Mouse (Mus musculus) gastrocnemius, postnatal 10 days (tissue): ENCODE measurements around the gene 4931422A03Rik. TPM values are rescaled to one million over a fixed set of nuclear protein-coding genes. Genes with fewer than 3 reads are reported as not detected.

Experiments
- DNase-seq: peaks from one replicate; pipeline ENCODE4 v3.0.0; 2021; ENCODE audit warnings: mixed read lengths
- total RNA-seq, 2 experiments: library from RNA; stranded (reverse); gene quantifications; 2 replicates each; pipeline ENCODE4 v1.2.3; 2021

The 4931422A03Rik gene
- total RNA-seq, 2 experiments from 2014 or later, result not detected

DNA sequence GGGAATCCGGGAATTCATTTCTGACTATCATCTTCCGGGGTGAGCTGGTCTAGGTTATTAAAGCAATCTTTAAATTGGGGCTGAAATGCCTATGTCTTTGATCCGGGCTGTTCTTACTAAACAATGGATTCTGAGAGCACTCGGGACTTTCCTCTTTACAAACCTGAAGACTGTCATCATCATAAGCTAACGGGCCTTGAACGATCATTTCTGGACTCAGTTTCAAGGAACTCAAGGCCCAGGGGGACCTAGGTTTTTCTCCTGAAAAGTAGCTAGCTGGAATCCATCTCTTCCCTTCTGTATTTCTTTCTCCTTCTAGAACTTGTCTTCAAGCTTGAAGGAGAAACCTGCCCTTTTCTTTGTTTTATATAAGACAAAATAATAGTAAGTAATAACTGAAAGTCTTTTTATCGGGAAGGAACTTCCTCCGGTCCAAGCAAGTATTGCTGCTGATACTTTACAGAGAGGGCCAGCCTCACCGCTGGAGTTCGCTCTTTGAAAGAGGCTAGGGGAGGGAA lies 59.2 kb downstream of the 4931422A03Rik start:
- no peak for DNase-seq

DNA sequence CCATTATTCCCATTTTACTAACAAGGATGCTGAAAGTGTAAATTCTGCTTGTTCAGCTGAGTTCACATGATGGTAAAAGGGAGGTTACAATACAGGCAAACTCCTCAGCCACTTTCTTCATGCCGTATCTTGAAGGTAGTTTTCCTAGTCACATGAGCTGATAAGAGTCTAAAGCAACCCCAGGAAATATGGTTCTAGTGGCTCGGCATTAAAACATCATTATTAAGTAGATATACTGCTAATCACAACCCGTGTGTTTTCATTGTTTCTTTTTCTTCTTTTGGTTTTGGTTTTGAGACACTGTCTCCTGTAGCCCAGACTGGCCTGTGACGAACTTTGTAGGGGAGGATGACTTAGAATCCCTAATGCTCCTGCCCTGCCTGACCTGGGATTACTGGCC lies 60.0 kb downstream of the 4931422A03Rik start:
- DNase-seq, result no peak

DNA sequence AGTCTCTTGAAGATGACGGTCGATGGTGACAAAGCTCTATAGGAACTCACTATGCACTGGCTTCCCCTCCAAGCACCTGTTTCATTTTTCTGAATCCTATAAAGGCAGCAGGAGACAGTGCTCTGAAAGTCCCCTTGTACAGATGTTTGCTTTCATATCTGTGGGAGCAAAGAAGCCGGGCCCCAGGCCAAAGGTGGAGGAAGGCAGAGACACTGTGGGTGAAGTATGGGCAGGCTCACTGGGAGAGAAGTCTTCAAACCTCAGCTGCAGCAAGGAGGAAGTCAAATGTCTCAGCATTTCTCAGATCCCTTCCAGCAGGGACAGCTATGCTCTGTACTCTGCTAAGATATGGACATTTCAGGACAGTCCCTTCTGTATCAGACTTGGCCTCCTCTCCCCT lies 62.8 kb downstream of the 4931422A03Rik start:
- no peak for DNase-seq

DNA sequence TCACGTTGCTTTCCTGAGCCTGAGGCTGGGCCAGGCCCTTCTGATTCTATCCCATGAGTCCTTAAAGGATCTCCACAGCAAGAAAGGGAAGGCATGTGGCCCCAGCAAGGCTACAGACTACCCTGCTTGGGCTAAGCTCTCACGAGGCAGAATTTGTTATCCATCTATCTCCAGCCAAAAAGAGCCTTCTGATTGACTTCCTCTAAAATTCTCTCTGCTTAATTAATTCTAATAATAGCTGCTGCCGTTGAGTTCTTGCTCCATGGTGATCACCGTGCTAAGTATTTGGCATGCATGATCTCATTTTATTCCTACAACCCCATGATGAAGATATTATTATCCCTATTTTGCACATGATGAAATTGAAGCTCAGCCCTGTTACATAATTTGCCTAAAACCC lies 65.8 kb downstream of the 4931422A03Rik start:
- no peak for DNase-seq

DNA sequence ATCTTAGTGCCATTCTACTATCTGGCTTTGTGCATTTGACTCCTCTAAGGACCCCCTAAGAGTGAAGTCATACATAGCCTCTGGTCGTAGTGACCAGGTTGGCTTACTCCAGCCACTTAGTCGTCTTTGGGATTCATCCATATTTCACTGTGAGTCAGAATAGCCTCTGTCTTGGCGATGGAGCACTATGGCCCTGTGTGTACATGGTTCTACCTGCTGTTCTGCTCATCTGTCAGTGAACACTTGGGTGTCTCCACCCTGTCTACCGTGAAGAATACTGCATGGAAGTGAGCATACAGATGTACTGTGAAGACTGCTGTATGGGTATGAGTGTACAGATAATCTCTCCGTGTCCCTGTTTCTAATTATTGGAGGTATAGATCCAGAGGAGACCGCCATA lies 68.6 kb downstream of the 4931422A03Rik start:
- no peak for DNase-seq

DNA sequence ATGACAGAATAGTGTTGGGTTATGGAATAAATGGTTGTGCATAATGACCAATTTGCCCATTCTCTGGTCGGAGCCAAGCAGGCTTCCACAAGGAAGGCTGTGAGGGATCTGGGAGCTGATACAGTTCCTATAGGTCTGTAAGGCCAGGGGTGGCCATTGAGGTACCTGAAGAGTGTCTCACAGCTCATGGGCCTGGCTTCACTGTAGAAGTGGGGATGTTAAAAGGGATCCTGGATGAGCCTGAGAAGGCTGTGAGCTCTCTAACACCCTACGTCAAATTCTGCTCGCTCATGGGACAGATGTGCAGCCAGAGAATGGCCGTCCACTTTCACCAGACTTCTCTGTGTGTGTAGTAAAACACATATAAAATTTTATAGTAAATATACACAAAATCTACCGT lies 69.1 kb downstream of the 4931422A03Rik start:
- no peak for DNase-seq

DNA sequence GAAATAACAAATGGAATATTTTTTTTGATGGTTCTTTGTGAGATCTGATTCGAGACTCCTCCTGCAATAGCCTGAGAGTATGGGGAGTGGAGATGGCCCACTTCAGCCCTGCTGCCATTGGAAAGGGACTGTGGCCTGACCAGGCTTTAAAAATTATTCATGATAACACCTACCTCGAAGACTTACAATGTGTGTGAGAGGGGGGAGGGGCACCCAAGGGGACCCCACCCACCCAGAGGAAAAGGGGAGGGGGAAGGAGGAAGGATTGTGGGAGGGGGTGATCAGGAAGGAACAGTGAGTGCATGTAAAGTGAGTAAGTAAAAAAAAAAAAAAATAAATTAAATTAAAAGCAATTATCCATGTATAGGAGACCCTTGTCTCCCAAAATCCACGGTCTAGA lies 69.5 kb downstream of the 4931422A03Rik start:
- no peak for DNase-seq

DNA sequence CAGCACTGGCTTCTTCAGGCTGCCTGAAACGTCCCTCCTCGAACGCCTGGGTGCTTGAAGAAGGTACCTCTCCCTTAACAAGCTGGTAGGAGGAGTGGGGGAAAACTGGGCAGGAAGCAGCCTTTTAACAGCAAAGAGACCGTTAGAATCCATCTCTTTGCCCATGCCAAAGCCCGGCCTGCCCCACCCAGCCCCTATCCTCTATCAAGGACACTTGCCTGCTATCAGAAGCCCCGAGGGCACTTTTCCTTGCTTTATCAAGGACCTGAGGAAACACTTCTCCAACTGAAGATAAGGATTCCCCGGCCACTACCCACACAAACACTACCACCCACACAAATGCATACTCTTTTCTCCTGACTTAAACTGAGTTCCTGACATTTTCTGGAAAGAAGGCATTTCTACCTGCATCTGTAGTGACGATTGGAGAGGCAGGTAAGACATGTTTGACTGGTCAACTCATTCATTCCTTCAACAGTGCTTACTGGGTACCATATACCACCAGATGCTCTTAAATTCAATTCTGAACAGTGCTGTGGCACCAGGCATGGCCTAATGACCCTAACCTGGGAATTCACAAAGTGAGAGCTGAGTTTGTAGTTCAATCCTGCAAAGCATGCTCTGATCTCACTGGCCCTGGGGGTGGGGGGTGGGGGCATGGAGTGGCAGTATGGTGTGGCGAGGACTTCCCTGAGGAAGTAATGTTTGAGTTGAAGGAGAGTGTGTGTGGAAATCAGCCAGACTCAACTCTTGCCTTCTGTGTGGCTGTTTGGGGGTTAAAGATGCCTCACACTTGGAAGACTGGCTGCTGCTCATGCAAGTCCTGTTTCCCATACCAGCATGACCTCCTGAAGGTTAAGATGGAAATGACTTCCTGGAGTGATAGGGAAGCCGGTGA lies 70.3 kb downstream of the 4931422A03Rik start, which contains the start of gene Lmo2:
Lmo2 (plus strand) TSS at position 338 of the 898 bp plus-strand sequence.
- DNase-seq, result no peak

DNA sequence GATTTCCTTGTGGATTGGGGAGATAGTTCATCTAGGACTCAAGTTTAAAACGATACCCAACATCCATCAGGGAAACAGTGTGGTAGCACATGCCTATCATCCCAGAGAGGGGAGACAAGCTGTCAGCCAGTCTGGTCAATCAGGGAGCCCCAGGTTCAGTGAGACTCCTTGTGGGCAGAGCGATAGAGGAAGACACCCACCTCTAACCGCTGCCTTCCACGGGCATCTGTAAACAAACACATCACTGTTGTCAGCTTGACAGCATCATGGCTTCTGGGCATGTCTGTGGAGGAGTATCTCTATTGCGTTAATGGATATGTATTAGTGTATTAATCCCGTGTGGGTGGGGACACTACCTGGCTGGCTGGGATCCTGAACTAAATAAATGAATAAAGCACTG lies 71.3 kb downstream of the 4931422A03Rik start:
- no peak for DNase-seq

DNA sequence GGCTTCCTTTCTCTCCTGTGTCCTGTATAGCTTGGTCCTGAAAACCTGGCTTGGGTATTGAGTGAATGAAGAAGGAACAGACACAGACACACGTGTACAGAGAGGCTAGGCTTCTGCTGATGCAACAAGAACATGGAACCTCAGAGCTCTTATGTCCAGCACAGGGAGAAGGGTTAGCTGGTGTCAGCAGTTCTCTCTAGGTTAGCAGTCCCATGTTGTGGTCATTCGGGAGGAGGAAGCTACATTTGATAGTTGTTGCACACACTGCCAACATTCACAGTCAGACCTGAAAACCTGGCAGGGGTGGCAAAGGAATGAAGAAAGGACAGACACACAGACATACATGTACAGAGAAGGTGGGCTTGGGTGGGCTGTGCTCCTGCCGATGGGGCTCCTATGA lies 72.4 kb downstream of the 4931422A03Rik start:
- DNase-seq, result no peak

DNA sequence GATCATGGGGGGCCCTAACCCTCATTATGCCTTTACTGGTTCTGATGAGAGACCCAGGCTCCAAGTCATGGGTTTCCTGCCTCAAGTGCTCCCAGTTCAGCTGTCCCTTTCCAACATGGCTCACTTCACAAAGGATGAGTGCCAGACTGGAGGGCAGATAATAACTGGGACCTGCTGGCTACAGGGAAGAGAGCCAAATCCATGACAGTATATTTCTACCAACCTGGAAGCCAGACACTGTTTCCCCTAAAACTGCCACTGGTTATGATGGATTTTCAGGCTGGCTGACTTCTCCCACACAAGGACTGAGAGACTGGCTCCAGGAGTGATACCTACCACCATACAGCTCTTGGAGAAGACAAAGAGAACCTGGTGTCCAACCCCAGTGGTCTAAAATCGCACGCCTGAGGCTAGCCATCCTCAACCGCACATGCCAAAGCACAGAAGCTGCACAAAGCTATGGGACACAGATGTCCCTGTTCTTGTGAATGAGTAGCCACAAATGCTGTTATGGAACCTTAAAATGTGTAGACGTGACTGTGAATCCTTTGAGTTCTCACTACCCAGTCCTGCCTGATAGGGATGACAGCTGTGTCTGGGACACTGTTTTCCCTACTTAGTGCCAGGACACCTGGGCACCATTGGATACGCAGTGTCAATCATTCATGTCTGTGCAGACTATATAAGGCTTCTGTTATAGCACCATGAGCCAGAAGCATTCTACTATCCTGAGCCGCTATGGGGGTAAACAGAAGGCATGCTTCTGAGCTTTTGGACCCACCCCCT lies 74.9 kb downstream of the 4931422A03Rik start:
- DNase-seq, result no peak

DNA sequence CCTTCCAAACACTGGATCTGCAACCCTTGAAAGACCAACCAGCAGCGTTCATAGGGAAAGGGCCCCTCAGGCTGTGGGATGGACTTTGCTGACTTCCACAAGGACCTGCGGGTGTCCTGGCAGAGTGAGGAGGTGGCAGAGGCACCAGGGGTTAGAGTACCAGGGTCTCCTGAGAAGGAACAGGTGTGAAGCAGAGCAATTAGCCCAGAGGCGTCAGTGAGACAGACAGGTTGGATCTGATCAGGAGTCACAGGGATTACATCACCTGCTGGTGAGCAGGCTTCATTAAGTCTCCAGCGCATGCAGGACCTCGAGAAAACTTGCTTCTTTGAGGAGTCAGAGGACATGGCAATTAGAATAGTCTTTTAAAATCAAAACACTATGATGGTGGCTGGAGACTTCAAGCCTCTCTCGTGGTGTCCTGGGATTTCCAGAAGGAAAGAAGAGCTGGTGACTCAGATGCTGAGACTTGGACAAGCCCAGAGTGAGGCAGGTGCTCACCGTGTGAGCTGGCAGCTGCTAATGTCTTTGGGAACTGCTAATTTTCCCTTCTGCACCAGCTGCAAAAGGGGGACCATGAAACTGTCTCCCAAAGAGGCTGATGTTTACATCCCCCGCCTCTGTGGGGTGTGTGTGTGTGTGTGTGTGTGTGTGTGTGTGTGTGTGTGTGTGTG lies 80.0 kb downstream of the 4931422A03Rik start:
- no peak for DNase-seq

DNA sequence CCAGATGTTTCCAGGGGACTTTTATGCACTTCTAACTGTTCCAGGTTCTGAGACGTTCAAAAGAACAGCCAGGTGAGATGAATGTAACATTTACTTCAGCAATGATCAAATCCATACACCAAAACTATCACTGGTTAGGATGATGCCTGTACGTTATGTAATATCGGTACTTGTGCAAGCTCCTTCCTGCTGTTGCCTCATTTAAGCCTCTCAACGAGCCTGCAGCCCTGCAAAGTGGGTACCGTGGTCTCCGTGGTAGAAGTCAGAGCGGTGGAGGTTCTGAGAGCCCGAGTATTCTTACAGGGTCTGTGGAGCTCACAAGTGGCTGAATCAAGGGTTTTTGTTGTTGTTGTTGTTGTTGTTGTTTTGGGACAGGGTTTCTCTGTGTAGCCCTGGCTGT lies 81.3 kb downstream of the 4931422A03Rik start:
- no peak for DNase-seq

DNA sequence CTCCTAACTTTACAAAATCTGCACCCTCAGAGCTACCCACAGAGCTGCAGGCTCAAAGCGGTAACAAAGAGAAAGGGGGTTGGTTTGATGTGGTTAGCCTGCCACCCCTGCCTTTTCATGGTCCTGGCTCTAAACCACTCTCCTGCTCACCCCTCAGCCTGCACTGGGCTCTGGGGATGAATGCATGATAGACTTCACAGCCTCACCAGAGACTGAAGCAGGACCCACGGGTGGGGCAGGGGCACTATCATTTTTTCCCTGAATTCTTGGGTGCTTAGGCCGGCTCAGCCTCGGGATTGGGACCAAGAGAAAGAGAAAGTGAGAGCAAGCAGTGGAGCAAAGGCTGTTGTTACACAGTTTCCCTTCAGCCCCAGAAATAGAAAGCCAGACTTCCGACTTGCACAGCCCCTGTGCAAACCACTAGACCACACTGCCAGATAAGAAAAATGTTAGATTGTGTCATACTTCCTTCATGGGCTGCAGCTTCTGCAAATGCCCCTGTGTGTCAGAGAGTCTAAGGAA lies 82.5 kb downstream of the 4931422A03Rik start:
- no peak for DNase-seq

DNA sequence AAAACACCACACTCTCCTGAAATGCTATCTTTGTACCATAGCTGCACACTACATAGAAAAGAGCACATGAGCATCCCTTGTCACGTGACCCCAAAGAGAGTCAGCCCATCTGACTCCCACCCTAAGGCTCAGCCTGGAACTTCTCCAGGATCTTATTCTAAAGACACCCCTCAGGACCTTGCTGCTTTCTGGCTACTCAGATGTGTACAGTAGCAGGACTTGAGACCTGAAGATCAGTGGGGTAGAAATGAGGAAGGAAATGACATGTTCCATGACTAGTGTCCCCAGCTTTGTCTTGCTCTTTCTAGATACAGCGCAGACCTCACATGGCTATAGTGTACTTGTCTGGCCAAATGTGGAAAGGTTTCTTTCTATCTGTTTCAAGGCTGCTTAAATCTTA lies 83.3 kb downstream of the 4931422A03Rik start:
- no peak for DNase-seq

DNA sequence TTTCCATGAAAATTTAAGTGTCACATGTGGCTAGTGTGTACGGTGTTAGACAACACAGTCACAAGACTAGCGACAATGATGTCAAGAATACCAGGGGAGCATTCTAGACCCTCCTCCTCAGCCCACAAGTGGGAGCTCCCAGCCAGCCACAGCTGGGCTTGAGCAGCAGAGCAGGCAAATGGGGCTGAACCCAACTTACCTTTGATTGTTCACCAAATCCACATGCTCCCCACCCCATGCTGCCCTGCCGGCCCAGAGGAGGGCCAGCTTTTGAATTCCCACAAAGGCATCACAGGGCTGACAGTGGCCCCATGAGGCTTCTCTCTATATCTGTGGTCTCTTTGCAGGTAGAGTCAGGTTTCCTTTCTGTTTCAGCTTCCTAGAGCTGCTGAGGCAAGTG lies 87.1 kb downstream of the 4931422A03Rik start:
- DNase-seq, result no peak

DNA sequence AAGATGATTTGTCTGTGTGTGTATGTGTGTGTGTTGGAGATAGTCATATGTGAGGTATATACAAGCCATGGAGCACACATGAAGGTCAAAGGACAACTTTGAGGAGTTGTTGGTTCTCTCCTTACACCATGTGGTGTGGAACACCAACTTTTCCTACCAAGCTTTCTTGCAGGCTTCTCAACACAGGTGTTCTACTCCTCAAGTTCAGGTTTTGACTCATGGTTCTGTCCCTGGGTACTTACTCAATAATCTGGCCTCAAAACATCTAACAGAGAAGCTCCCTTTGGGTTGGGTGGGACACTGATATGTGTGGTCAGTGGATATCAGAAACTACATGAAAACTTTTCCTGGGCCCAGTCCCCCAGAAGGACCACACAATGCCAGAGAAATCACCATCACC lies 89.2 kb downstream of the 4931422A03Rik start:
- no peak for DNase-seq

DNA sequence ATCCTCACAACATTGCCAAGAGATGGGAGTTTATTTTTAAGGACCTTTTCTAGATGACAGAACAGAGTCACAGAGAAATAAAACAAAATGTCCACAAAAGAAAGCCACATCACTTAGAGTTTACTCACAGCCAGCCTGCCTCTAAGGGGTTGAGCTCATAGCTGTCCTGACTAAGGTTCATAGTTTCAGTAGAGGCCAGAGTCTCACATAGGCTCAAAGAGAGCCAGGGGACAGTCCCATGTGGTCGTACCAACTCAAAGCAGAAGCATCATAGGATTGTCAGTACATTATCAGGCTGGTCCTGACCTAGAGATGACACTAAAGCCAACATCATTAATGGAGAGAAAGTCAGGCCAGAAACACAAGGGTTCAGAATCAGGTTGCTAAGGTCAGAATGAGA lies 89.6 kb downstream of the 4931422A03Rik start:
- no peak for DNase-seq

DNA sequence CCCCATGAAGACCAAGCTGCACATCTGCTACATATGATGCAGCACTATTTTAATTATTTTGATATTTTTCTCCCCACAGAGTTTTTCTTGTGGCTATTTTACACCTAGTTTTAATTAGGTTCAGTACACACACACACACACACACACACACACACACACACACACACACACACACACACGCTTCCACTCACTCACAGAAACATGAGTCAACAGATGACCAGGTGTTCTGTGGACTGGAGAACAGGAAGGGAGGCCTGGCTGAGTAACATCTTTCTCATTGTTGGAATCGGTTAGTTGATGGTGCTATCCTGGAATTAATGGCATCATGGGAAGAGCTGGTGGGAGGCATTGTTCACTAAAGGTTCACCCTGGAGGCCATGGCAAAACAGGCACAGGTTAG lies 90.5 kb downstream of the 4931422A03Rik start:
- no peak for DNase-seq

DNA sequence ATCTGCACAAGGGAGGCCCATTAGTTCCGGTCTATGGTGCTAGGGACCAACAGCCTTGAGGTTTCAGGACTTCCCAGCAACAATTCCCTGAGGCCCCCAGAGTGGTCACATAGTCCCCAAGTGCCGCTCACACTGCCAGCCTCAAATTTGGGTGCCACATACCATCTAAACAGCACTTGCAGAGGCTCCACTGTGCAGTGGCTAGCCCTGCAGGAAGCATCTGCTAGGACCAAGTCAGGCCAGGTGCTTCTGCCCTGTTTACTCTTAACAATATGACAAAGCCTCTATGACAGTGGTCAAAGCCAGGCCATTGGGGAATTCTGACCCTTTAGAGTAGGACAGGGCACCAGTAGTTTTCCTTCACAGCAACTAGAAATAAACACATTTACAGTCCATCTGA lies 91.5 kb downstream of the 4931422A03Rik start:
- no peak for DNase-seq

DNA sequence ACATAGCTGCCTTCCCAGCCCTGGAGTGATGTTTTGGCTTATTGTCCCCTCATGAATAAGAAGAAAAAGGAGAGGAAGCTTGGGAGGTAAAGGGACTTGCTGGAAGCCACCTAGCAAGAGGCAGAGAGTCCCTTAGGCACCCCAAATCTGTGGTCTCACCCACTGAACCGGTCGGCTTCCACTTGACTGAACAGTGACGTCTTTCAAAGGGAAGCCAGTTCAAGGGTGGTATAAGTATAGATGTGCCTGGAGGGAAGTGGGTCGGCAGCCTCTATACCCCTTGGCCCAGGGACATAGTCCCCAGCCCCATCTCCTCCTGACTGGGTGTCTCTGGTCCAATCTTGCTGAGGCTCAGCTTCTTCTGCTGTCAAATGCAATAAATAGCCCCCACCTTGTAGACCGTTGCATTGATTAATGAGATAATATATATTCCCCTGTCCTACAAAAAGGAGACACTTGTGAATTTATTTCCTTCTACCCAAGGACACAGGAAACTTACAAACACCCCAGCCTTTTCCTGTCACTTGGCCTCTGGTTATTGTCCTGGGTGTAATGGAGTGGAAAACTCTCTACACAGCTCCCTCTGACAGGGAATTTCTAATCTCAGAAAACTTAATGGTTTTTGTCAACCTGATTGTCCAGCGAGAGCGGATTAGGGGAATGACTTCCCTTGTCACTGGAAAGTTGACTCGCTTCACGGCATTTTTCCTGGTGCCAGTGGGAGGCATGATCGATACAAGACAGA lies 92.3 kb downstream of the 4931422A03Rik start:
- DNase-seq, result no peak

DNA sequence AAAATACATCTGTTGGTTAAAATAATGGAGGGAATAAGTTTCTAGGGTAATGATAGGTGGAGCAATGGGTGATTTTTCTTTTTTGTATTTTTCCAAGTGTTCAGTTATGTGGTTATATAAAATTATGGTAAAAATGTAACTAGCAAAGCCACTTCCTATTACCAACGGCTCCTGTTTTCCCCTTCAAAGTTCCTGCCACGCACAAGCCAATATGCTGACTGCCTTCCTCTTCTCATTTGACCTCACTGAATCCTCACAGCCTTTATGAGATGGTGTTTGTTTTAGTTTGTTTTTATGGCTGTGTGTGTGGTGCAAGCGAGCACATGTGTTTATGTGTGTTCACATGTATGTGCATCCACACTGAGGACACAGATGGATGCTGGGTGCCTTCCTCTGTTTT lies 93.5 kb downstream of the 4931422A03Rik start:
- no peak for DNase-seq
